Mouse (Mus musculus) heart, adult 2 months (tissue): ENCODE measurements around the gene Celsr3.

Source experiments
- CTCF ChIP-seq: fragments of 200-600 bp; IDR thresholded peaks from 2 replicates; pipeline ENCODE4 v1.8.1; 2022; ENCODE audit warnings: antibody characterized with exemption, mild to moderate bottlenecking, moderate library complexity
- POLR2A ChIP-seq: fragments of 200-500 bp; IDR thresholded peaks from 2 replicates; pipeline ENCODE4 v1.6.1; 2011; ENCODE audit warnings: mild to moderate bottlenecking, low read depth, low read length, control low read depth; ENCODE audit not compliant: insufficient read depth

- TF ChIP-seq CTCF = no peak
- no peak for TF ChIP-seq POLR2A
Measured at GRCm38 (mm10) chr9:108810516-108810915, 15.6 kb upstream of the Celsr3 start.
